Mouse (Mus musculus) heart, embryonic 11.5 days (tissue): ENCODE results near the gene Msgn1. TPM values are rescaled to one million over a fixed set of nuclear protein-coding genes. Genes with fewer than 3 reads are reported as not detected.

ENCODE experiments used
- ATAC-seq: fragments of 200-750 bp; cut with Nextera tagmentation; replicated peaks from 2 replicates; pipeline ENCODE4 v1.8.0; 2017; ENCODE audit warnings: moderate library complexity; ENCODE audit not compliant: insufficient number of reproducible peaks, low FRiP score, low TSS enrichment
- H3K27ac ChIP-seq: fragments of 300-500 bp; sonication (generic); 2 replicates; pipeline ENCODE4 v1.5.1; 2014; ENCODE audit warnings: mild to moderate bottlenecking, low read depth, low read length
- H3K27me3 ChIP-seq: fragments of 300-500 bp; sonication (generic); 2 replicates; pipeline ENCODE4 v1.6.1; 2014; ENCODE audit warnings: mild to moderate bottlenecking, low read length, mixed read lengths; ENCODE audit not compliant: control insufficient read depth, insufficient read depth
- H3K36me3 ChIP-seq: fragments of 300-500 bp; sonication (generic); 2 replicates; pipeline ENCODE4 v1.6.1; 2014; ENCODE audit warnings: mild to moderate bottlenecking, low read length, moderate library complexity, mixed read lengths; ENCODE audit not compliant: control insufficient read depth, insufficient read depth
- H3K4me1 ChIP-seq: fragments of 300-500 bp; sonication (generic); 2 replicates; pipeline ENCODE4 v1.6.1; 2014; ENCODE audit warnings: low read length; ENCODE audit not compliant: control insufficient read depth, insufficient read depth
- H3K4me2 ChIP-seq: fragments of 300-500 bp; sonication (generic); 2 replicates; pipeline ENCODE4 v1.6.1; 2014; ENCODE audit warnings: mild to moderate bottlenecking, moderate library complexity
- H3K4me3 ChIP-seq: fragments of 300-500 bp; sonication (generic); 2 replicates; pipeline ENCODE4 v1.5.1; 2014; ENCODE audit warnings: low read depth, low read length
- H3K9ac ChIP-seq: fragments of 300-500 bp; sonication (generic); 2 replicates; pipeline ENCODE4 v1.6.1; 2014; ENCODE audit warnings: mild to moderate bottlenecking, low read depth, low read length, moderate library complexity
- H3K9me3 ChIP-seq: fragments of 300-500 bp; sonication (generic); replicated peaks from 2 replicates; pipeline ENCODE4 v1.6.1; 2016; ENCODE audit warnings: low read length; ENCODE audit not compliant: control insufficient read depth
- WGBS: fragments of 180-500 bp; shearing (Covaris S2); extraction: QIAGEN DNeasy Blood & Tissue Kit; methylation state at CpG from one replicate; pipeline ENCODE4 v1.1.7; 2014; ENCODE audit not compliant: insufficient replicate concordance; 5-methylcytosine and 5-hydroxymethylcytosine counted together
- polyA plus RNA-seq: library from polyadenylated mRNA; unstranded; fragments of >200 nt; fragmentation: Nextera tagmentation; extraction: Ambion mirVana; gene quantifications from 2 replicates; pipeline ENCODE4 v1.2.1, GENCODE M21; 2014

Gene Msgn1
- polyA plus RNA-seq, 1 experiment from 2014 or later: not detected

GRCm38 (mm10) chr12:11209636-11210035, 864 bp upstream of the Msgn1 start:
- no peak for ATAC-seq
- no peak overlapping the region for H3K9ac ChIP-seq
- WGBS: 76% methylated on average over 5 of the region's 5 CpGs
- 0 out of 2 replicates have a peak, but pooled peaks cover under 1% of the 10 kb centered on the region for H3K4me1 ChIP-seq
- no peak overlapping the region for H3K4me3 ChIP-seq
- H3K27ac ChIP-seq: no peak overlapping the region
- no peaks in the 10 kb centered on the region; the same call in 1 of the 2 replicates for H3K27me3 ChIP-seq
- no peaks in the 10 kb centered on the region for H3K9me3 ChIP-seq
- no peak overlapping the region for H3K4me2 ChIP-seq
- no peaks in the 10 kb centered on the region for H3K36me3 ChIP-seq

GRCm38 (mm10) chr12:11206321-11206720, 2.5 kb downstream of the Msgn1 start:
- H3K36me3 ChIP-seq: no peaks in the 10 kb centered on the region
- WGBS: 86% methylated on average over 4 of the region's 4 CpGs
- no peaks in the 10 kb centered on the region; the same call in 1 of the 2 replicates for H3K27me3 ChIP-seq
- ATAC-seq: no peak
- no peak overlapping the region for H3K9ac ChIP-seq
- no peaks in the 10 kb centered on the region for H3K9me3 ChIP-seq
- no peak overlapping the region for H3K4me3 ChIP-seq
- no peak overlapping the region for H3K4me2 ChIP-seq
- H3K27ac ChIP-seq: no peak overlapping the region
- H3K4me1 ChIP-seq: peaks cover 8% of the 10 kb centered on the region; the same call in 1 of the 2 replicates

GRCm38 (mm10) chr12:11203694-11204665, 4.8 kb downstream of the Msgn1 start:
- peak overlapping the region; percentile 66 for H3K27ac ChIP-seq
- 47% methylated on average over 18 of the region's 18 CpGs for WGBS
- peaks cover 8% of the 10 kb centered on the region; the same call in 1 of the 2 replicates for H3K4me1 ChIP-seq
- ATAC-seq: peak; percentile 51; the same call in 1 of the 2 replicates
- H3K36me3 ChIP-seq: no peaks in the 10 kb centered on the region
- peak overlapping the region; percentile 60; the same call in 1 of the 2 replicates for H3K9ac ChIP-seq
- H3K27me3 ChIP-seq: no peaks in the 10 kb centered on the region
- no peak overlapping the region for H3K4me3 ChIP-seq
- H3K4me2 ChIP-seq: peak overlapping the region; percentile 41
- no peaks in the 10 kb centered on the region for H3K9me3 ChIP-seq

- no peak overlapping the region for H3K9ac ChIP-seq
- ATAC-seq: no peak
- H3K36me3 ChIP-seq: no peaks in the 10 kb centered on the region
- 86% methylated on average over 8 of the region's 8 CpGs for WGBS
- peaks cover 8% of the 10 kb centered on the region; the same call in 1 of the 2 replicates for H3K4me1 ChIP-seq
- H3K4me2 ChIP-seq: no peak overlapping the region
- H3K4me3 ChIP-seq: no peak overlapping the region
- no peak overlapping the region for H3K27ac ChIP-seq
- H3K9me3 ChIP-seq: no peaks in the 10 kb centered on the region
- no peaks in the 10 kb centered on the region for H3K27me3 ChIP-seq
Observed at GRCm38 (mm10) chr12:11202476-11202875, 6.3 kb downstream of the Msgn1 start.

- Histone ChIP-seq H3K4me2 (no peak overlapping the region), H3K9ac (no peak overlapping the region), H3K27me3 (no peaks in the 10 kb centered on the region), H3K4me1 (peaks cover 10% of the 10 kb centered on the region; the same call in 1 of the 2 replicates), H3K4me3 (no peak overlapping the region), H3K27ac (no peak overlapping the region), H3K9me3 (no peaks in the 10 kb centered on the region), H3K36me3 (no peaks in the 10 kb centered on the region)
- no peak for ATAC-seq
- WGBS: 90% methylated on average over 12 of the region's 12 CpGs
Observed at GRCm38 (mm10) chr12:11200711-11201110, 8.1 kb downstream of the Msgn1 start.

GRCm38 (mm10) chr12:11198551-11198950, 10.2 kb downstream of the Msgn1 start:
- 54% methylated on average over 2 of the region's 2 CpGs for WGBS
- H3K4me2 ChIP-seq: no peak overlapping the region
- H3K9me3 ChIP-seq: no peaks in the 10 kb centered on the region
- no peak overlapping the region for H3K27ac ChIP-seq
- H3K9ac ChIP-seq: no peak overlapping the region
- ATAC-seq: no peak
- H3K4me1 ChIP-seq: 0 out of 2 replicates have a peak, but pooled peaks cover 2% of the 10 kb centered on the region
- H3K36me3 ChIP-seq: no peaks in the 10 kb centered on the region
- H3K4me3 ChIP-seq: no peak overlapping the region
- H3K27me3 ChIP-seq: no peaks in the 10 kb centered on the region

- WGBS: 45% methylated on average over 4 of the region's 4 CpGs
- Histone ChIP-seq H3K36me3 (no peaks in the 10 kb centered on the region), H3K4me1 (0 out of 2 replicates have a peak, but pooled peaks cover 2% of the 10 kb centered on the region), H3K9me3 (no peaks in the 10 kb centered on the region), H3K9ac (no peak overlapping the region), H3K4me3 (no peak overlapping the region), H3K27me3 (no peaks in the 10 kb centered on the region), H3K27ac (no peak overlapping the region), H3K4me2 (no peak overlapping the region)
- ATAC-seq: no peak
Observed at GRCm38 (mm10) chr12:11198026-11198425, 10.7 kb downstream of the Msgn1 start.

- Histone ChIP-seq H3K4me2 (no peak overlapping the region; the same call in 1 of the 2 replicates), H3K36me3 (no peaks in the 10 kb centered on the region), H3K9ac (no peak overlapping the region), H3K27ac (no peak overlapping the region), H3K27me3 (no peaks in the 10 kb centered on the region), H3K9me3 (no peaks in the 10 kb centered on the region), H3K4me1 (0 out of 2 replicates have a peak, but pooled peaks cover 2% of the 10 kb centered on the region), H3K4me3 (no peak overlapping the region)
- WGBS: 35% methylated on average over 5 of the region's 5 CpGs
- no peak for ATAC-seq
Observed at GRCm38 (mm10) chr12:11196830-11197229, 11.9 kb downstream of the Msgn1 start.
